Mouse (Mus musculus) megakaryocyte-erythroid progenitor cell, adult 5-6 weeks (primary cell): ENCODE measurements around the gene Krt14. TPM values are rescaled to one million over a fixed set of nuclear protein-coding genes. Genes with fewer than 3 reads are reported as not detected.
"Not testable (repeated sequence)": the region's sequence is repeated elsewhere in the genome, so short reads cannot be mapped to it uniquely, and the experiment has no call there.

ENCODE experiments used
- ATAC-seq: replicated peaks from 2 replicates; pipeline ENCODE4 v1.8.0; 2016; ENCODE audit warnings: mild to moderate bottlenecking, inconsistent platforms; ENCODE audit not compliant: severe bottlenecking, poor library complexity, low FRiP score, low TSS enrichment
- total RNA-seq, 2 experiments: library from RNA; stranded (forward) in 1 of 2; stranded (reverse) in 1 of 2; fragments of 200-1000, 215-1000 nt in 1 of 2; fragments of >200 nt in 1 of 2; fragmentation: Nextera tagmentation in 1 of 2; gene quantifications; 2 replicates each; pipeline ENCODE4 v1.2.3; 2014 to 2017

Gene Krt14
- total RNA-seq (2014; fragmentation: Nextera tagmentation) = not detected in 2 replicates
- not detected in 2 replicates for total RNA-seq (2017)

- ATAC-seq = no peak
Observed at GRCm38 (mm10) chr11:100207498-100207897, at the start of gene Krt14. Gene Krt14, minus strand, starts transcription at chr11:100207548.

- ATAC-seq = no peak
Observed at GRCm38 (mm10) chr11:100255514-100255913, 48.2 kb upstream of the Krt14 start.

DNA sequence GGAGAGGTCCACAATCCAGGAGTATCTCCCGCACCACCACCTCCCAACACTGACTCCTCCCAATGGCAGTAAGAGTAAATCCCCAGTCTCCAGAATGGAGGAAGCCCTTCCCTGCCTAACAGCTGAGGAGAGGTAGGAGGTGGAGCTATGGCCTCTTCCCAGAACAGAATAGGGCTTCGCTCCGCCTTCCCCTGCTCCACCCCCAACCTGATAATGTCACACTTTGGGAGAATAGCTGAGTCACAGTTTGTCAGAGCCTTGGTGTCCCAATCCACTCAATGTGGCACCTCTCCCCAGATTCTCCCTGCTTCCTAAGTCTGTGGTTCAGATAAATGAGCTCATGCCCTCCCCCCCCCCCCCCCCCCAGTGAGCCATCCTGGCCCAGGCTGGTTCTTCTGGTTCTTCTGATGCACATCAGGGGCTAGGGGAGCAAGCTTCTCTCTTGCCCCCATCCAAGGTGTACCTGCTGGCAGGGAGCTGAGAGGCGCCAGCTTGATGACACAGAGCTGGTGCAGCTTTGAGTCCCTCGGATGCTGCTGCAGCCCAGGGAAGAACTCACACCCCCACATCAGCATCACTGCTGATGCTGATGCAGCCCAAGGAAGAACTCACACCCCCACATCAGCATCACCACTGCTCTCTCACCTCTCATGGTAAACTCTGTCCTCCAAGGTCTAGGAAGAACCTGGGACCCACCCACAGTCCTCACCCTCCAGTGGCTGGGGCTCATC is 47.2 kb upstream of the Krt14 start:
- ATAC-seq = peak; percentile 51

GRCm38 (mm10) chr11:100248852-100249465 is 41.6 kb upstream of the Krt14 start, which contains the start of gene Krt16:
Gene Krt16, minus strand, starts transcription at chr11:100248902.
- ATAC-seq = no peak

GRCm38 (mm10) chr11:100246471-100246870 is 39.1 kb upstream of the Krt14 start:
- not testable (repeated sequence) for ATAC-seq

DNA sequence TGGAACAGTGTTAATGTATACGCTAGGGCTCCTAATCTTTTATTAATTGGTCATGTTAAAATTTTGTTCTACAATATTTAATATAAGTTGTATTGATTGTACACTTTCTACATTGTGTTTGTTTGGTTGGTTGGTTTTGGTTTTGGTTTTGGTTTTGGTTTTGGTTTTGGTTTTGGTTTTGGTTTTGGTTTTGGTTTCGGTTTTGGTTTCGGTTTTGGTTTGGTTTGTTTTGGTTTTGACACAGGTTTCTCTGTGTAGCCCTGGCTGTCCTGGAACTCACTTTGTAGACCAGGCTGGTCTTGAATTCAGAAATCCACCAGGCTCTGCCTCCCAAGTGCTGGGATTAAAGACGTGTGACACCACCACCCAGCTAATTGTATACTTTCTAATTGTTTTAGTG is 32.9 kb upstream of the Krt14 start:
- not testable (repeated sequence) for ATAC-seq

DNA sequence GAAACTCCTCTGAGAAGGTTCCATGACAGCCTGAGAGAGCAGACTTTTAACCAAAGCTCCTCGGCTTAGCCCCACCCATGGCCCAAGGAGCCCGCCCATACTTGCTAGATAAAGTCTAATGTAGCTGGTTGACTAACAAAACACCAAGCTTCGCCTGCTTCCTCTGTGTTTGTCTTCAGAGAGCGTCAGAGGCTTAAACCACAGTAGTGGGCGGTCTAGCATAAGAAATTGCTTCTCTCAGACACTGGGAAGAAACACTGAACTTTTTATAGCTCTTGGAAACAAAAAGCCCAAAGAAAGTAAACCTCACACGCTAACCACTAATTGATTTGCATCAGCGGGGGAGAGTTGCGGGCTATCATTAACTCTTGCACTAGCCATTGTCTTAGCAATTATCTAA is 14.4 kb upstream of the Krt14 start:
- no peak for ATAC-seq

- ATAC-seq = no peak
Observed at GRCm38 (mm10) chr11:100219304-100219703, 12.0 kb upstream of the Krt14 start.

- ATAC-seq = no peak
Observed at GRCm38 (mm10) chr11:100208542-100208941, 1.2 kb upstream of the Krt14 start.

GRCm38 (mm10) chr11:100203448-100203847 is 3.9 kb downstream of the Krt14 start:
- ATAC-seq = peak; percentile 31; the same call in 1 of the 2 replicates

- ATAC-seq = no peak
Observed at GRCm38 (mm10) chr11:100202906-100203305, 4.4 kb downstream of the Krt14 start.

- 0 out of 2 replicates have a peak, but pooled peaks have one; percentile 32 for ATAC-seq
Observed at GRCm38 (mm10) chr11:100200104-100200820, 7.1 kb downstream of the Krt14 start.

DNA sequence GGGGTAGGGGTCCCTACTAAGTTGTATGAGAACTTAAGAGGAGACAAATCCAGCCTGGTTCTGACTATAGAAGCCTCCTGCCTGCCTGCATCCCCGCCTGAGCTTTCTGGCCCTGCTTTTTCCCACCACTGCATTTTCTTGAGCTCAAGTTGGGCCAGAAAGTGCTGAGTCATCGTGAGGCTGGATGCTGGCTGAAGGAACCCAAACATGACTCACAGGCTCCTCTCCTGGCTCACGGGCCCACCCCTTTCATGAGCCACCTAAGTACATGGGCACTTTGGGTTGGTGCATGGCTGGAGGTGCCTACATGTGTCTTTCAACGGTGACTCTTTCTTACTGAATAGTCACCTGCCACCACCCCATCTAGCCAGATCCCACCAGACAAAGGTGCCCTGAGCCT is 8.7 kb downstream of the Krt14 start:
- ATAC-seq = no peak

DNA sequence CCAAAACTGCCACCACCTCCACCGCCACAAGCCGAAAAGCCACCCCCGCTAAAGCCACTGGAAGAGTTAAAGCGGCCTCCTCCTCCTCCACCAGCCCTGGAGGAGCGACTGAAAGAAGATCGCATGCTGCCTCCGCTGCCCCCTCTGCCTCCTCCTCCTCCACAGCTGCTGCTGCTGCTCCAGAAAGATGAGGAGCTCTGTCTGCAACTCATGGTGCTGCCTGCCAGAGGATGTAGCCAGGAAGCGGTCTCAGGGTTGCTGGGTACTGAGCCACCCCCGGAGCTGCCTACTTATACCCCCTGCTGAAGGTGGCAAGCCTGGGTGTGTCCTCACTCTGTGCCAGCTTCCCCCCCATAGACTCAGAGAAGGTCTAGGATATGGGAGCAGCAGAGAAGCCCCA is 14.4 kb downstream of the Krt14 start, which contains the start of gene Krt9:
Gene Krt9 (minus strand): TSS at position 255 of the 400 bp plus-strand sequence.
- no peak for ATAC-seq

GRCm38 (mm10) chr11:100191820-100192219 is 15.5 kb downstream of the Krt14 start:
- no peak for ATAC-seq

GRCm38 (mm10) chr11:100186736-100187135 is 20.6 kb downstream of the Krt14 start:
- ATAC-seq = no peak

GRCm38 (mm10) chr11:100181725-100182124 is 25.6 kb downstream of the Krt14 start:
- no peak for ATAC-seq

GRCm38 (mm10) chr11:100179260-100179659 is 28.1 kb downstream of the Krt14 start:
- no peak for ATAC-seq

GRCm38 (mm10) chr11:100178307-100178706 is 29.0 kb downstream of the Krt14 start:
- no peak for ATAC-seq

DNA sequence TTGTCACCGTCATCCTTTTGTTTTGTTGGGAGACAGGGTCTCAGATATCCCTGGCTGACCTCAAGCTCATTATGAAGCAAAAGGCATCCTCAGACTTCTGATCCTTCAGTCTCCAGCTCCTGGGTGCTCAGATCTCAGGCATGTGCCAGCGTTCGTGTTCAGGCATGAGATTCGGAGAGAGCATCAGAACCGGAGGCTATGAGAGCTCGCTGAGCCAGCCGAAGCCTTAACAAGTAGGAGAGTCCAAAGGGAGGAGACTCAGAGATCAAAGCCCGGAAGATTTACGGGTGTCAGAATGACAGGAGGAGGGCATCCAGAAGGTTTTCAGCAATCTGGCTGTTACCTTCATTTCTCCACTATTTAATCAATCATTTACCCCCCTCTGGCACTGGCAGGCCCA is 30.6 kb downstream of the Krt14 start:
- ATAC-seq = no peak
